In genomic region chr15:91502235-91502634, GRCm38 (mm10) we compare ENCODE assay signal across 20 mouse cellular contexts.
A peak's percentile ranks its signal among the peaks of the same experiment; 100 is the strongest.
DNase-seq lines count a peak whose midpoint lies in the region; ATAC-seq and TF ChIP-seq lines count a peak whose summit lies in the region.
"Had no signal": no experiment of that assay in that cellular context is flagged by ENCODE, and none has a peak within 500 bp of the region (broad histone marks: within the 10 kb centered on the region; RNA-seq: fewer than 3 reads in every experiment).

No protein-coding gene starts in this region.

- H3K9ac ChIP-seq in hindbrain, embryonic 16.5 days (ENCODE audit: low read depth, low read length): no peak overlapping the region
- no peak overlapping the region for H3K9ac ChIP-seq in hindbrain, postnatal 0 days (replicated peaks; ENCODE audit: low read length)
- no peak overlapping the region for H3K9ac ChIP-seq in neural tube, embryonic 13.5 days
- H3K9ac ChIP-seq in forebrain, embryonic 15.5 days (replicated peaks): no peak overlapping the region
- H3K9ac ChIP-seq: embryonic facial prominence, embryonic 15.5 days; heart, embryonic 12.5 days had no signal

- H3K36me3 ChIP-seq in hindbrain, embryonic 16.5 days (ENCODE audit: control insufficient read depth, insufficient read depth, low read length): 0 out of 2 replicates have a peak, but pooled peaks cover 2% of the 10 kb centered on the region
- H3K36me3 ChIP-seq in hindbrain, postnatal 0 days (ENCODE audit: insufficient read depth, low read length): no peaks in the 10 kb centered on the region
- H3K36me3 ChIP-seq in neural tube, embryonic 13.5 days: no peaks in the 10 kb centered on the region
- H3K36me3 ChIP-seq in forebrain, embryonic 15.5 days: no peaks in the 10 kb centered on the region
- H3K36me3 ChIP-seq: embryonic facial prominence, embryonic 10.5 days; embryonic facial prominence, embryonic 15.5 days; heart, embryonic 12.5 days had no signal

- TF ChIP-seq CTCF in hindbrain, postnatal 0 days (IDR thresholded peaks at IDR 0.05; ENCODE audit: low read depth): no peak

- 69% methylated on average over 9 of the region's 9 CpGs for WGBS in hindbrain, embryonic 16.5 days
- WGBS in hindbrain, postnatal 0 days: 69% methylated on average over 9 of the region's 9 CpGs
- WGBS in neural tube, embryonic 13.5 days: 83% methylated on average over 9 of the region's 9 CpGs
- 56% methylated on average over 9 of the region's 9 CpGs for WGBS in forebrain, embryonic 15.5 days

- no peaks in the 10 kb centered on the region for H3K9me3 ChIP-seq in hindbrain, embryonic 16.5 days (ENCODE audit: control insufficient read depth, low read length)
- H3K9me3 ChIP-seq in hindbrain, postnatal 0 days (ENCODE audit: low read length): no peaks in the 10 kb centered on the region
- no peaks in the 10 kb centered on the region for H3K9me3 ChIP-seq in neural tube, embryonic 13.5 days
- H3K9me3 ChIP-seq in forebrain, embryonic 15.5 days: no peaks in the 10 kb centered on the region
- H3K9me3 ChIP-seq: embryonic facial prominence, embryonic 10.5 days; embryonic facial prominence, embryonic 15.5 days; heart, embryonic 12.5 days had no signal

- no peaks in the 10 kb centered on the region for H3K27me3 ChIP-seq in hindbrain, embryonic 16.5 days (replicated peaks; ENCODE audit: control insufficient read depth, insufficient read depth, low read length)
- H3K27me3 ChIP-seq in hindbrain, postnatal 0 days (ENCODE audit: insufficient read depth, low read length): no peaks in the 10 kb centered on the region
- H3K27me3 ChIP-seq in neural tube, embryonic 13.5 days: no peaks in the 10 kb centered on the region
- no peaks in the 10 kb centered on the region for H3K27me3 ChIP-seq in forebrain, embryonic 15.5 days
- H3K27me3 ChIP-seq: embryonic facial prominence, embryonic 15.5 days; heart, embryonic 12.5 days had no signal

- H3K27ac ChIP-seq in hindbrain, embryonic 16.5 days (ENCODE audit: low read depth, low read length): no peak overlapping the region; the same call in none of the 2 replicates
- H3K27ac ChIP-seq in hindbrain, postnatal 0 days: no peak overlapping the region
- peak overlapping the region; percentile 20; the same call in 1 of the 2 replicates for H3K27ac ChIP-seq in neural tube, embryonic 13.5 days (replicated peaks)
- H3K27ac ChIP-seq in forebrain, embryonic 15.5 days (replicated peaks): peak overlapping the region; percentile 2
- H3K27ac ChIP-seq: embryonic facial prominence, embryonic 10.5 days; embryonic facial prominence, embryonic 15.5 days; kidney, postnatal 0 days had no signal

- DNase-seq in hindbrain, postnatal 0 days (ENCODE audit: low spot score): no peak
- DNase-seq in neural tube, embryonic 10.5 days (ENCODE audit: extremely low spot score, low spot score): no peak
- no peak for DNase-seq in heart, adult 9 months (ENCODE audit: low spot score in 2 of 2)
- DNase-seq in embryo, embryonic 10 days (ENCODE audit: low spot score): no peak
- DNase-seq: adrenal gland, adult 2 months; B cell, adult 2 months; cerebellum, postnatal 14 days; gastrocnemius, postnatal 25 days; heart, adult 11 months; heart, postnatal 4 days; thymus, postnatal 4 days had no signal

- H3K4me2 ChIP-seq in hindbrain, embryonic 16.5 days (ENCODE audit: low read length): no peak overlapping the region
- no peak overlapping the region for H3K4me2 ChIP-seq in hindbrain, postnatal 0 days (ENCODE audit: low read depth, low read length)
- H3K4me2 ChIP-seq in neural tube, embryonic 13.5 days: no peak overlapping the region
- no peak overlapping the region for H3K4me2 ChIP-seq in forebrain, embryonic 15.5 days (replicated peaks)
- H3K4me2 ChIP-seq: embryonic facial prominence, embryonic 15.5 days; heart, embryonic 12.5 days; liver, embryonic 11.5 days had no signal

- H3K4me3 ChIP-seq in hindbrain, embryonic 16.5 days (ENCODE audit: low read length): no peak overlapping the region
- H3K4me3 ChIP-seq in hindbrain, postnatal 0 days (ENCODE audit: low read length): no peak overlapping the region
- H3K4me3 ChIP-seq in neural tube, embryonic 13.5 days: no peak overlapping the region
- no peak overlapping the region for H3K4me3 ChIP-seq in forebrain, embryonic 15.5 days
- H3K4me3 ChIP-seq: embryonic facial prominence, embryonic 10.5 days; embryonic facial prominence, embryonic 15.5 days; heart, embryonic 12.5 days had no signal

- ATAC-seq in hindbrain, embryonic 16.5 days: peak; percentile 9; the same call in 1 of the 2 replicates
- ATAC-seq in hindbrain, postnatal 0 days: no peak
- no peak; the same call in 1 of the 2 replicates for ATAC-seq in neural tube, embryonic 13.5 days (ENCODE audit: low read depth)
- peak; percentile 57 for ATAC-seq in forebrain, embryonic 15.5 days (replicated peaks)
- ATAC-seq: activated CD4-positive, CD25-positive, alpha-beta regulatory T cell, adult 4 months had no signal

- peaks cover 8% of the 10 kb centered on the region; the same call in 1 of the 2 replicates for H3K4me1 ChIP-seq in hindbrain, embryonic 16.5 days (ENCODE audit: control insufficient read depth, insufficient read depth, low read depth, low read length)
- no peaks in the 10 kb centered on the region; the same call in 1 of the 2 replicates for H3K4me1 ChIP-seq in hindbrain, postnatal 0 days (ENCODE audit: insufficient read depth, low read length)
- H3K4me1 ChIP-seq in neural tube, embryonic 13.5 days (replicated peaks): peaks cover 20% of the 10 kb centered on the region
- H3K4me1 ChIP-seq in forebrain, embryonic 15.5 days: peaks cover 22% of the 10 kb centered on the region
- H3K4me1 ChIP-seq: embryonic facial prominence, embryonic 10.5 days; heart, embryonic 12.5 days had no signal

Comparison
In these comparisons a context has a peak if more than half of its experiments do, and no peak if none do; other contexts are left out.
1. ATAC-seq: peak in hindbrain, embryonic 16.5 days (single experiment) and forebrain, embryonic 15.5 days (single experiment); none in hindbrain, postnatal 0 days (single experiment) and neural tube, embryonic 13.5 days (single experiment).
2. H3K27ac ChIP-seq: peak in neural tube, embryonic 13.5 days (single experiment) and forebrain, embryonic 15.5 days (single experiment); none in hindbrain, embryonic 16.5 days (single experiment) and hindbrain, postnatal 0 days (single experiment).